Mouse (Mus musculus): ENCODE results near the gene Vps45.

DNA sequence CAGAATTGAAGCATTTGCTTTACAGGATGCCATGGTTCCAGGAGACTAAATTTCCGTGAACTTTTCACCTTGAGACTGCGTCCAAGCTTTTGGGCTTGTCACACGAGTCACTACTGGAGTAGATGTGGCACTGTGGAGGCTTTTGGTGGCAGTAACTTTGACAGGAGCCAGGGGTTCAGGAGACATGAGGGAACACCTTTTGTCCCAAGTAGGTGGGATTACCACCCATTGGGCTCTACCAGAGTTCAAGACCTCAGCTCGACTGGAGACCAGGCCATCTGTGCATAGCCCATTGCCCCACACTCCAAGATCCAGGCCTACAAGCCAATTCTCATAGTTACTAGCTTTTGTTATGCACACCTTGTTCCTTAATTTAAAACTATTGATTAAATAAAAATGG is 12.0 kb upstream of the Vps45 start:
- TF ChIP-seq CTCF (conservative IDR thresholded peaks at IDR 0.05; ENCODE audit: low read length) (no peak), NANOG (IDR thresholded peaks at IDR 0.05; ENCODE audit: borderline replicate concordance, low read length) (no peak), POU5F1 (IDR thresholded peaks at IDR 0.05; ENCODE audit: borderline replicate concordance, low read length) (no peak)

Data from E14TG2a.4 (cell line).